Mouse (Mus musculus) liver, adult 2 months (tissue): ENCODE results near the gene Pde2a.

Source experiments
- CTCF ChIP-seq: fragments of 200-500 bp; IDR thresholded peaks from 2 replicates; pipeline ENCODE4 v1.5.1; 2011; ENCODE audit warnings: low read depth, low read length, control low read depth
- POLR2A ChIP-seq: fragments of 200-500 bp; IDR thresholded peaks from 2 replicates; pipeline ENCODE4 v1.6.1; 2011; ENCODE audit warnings: low read length, control low read depth; ENCODE audit not compliant: insufficient read depth; ENCODE audit errors: extremely low read depth

GRCm38 (mm10) chr7:101379732-101380131 lies 41.8 kb upstream of the Pde2a start:
- no peak for TF ChIP-seq POLR2A
- no peak for TF ChIP-seq CTCF
